Mouse (Mus musculus) limb, embryonic 14.5 days (tissue): Measurements from ENCODE around the gene Clec5a. TPM values are rescaled to one million over a fixed set of nuclear protein-coding genes. Genes with fewer than 3 reads are reported as not detected.
A peak's percentile ranks its signal among the peaks of the same experiment; 100 is the strongest.

Experiments used
- ATAC-seq: fragments of 200-750 bp; cut with Nextera tagmentation; 2 replicates; pipeline ENCODE4 v1.8.0; 2017; ENCODE audit warnings: low read depth, moderate number of reproducible peaks, moderate TSS enrichment; ENCODE audit not compliant: low FRiP score
- DNase-seq: peaks from one replicate; pipeline ENCODE4 v3.0.0-alpha.2; 2015; ENCODE audit warnings: low spot score
- H3K27ac ChIP-seq: fragments of 300-500 bp; sonication (generic); replicated peaks from 2 replicates; pipeline ENCODE4 v1.5.1; 2014; ENCODE audit warnings: low read depth, mild to moderate bottlenecking, low read length, moderate library complexity, mixed read lengths
- H3K27me3 ChIP-seq: fragments of 300-500 bp; sonication (generic); 2 replicates; pipeline ENCODE4 v1.6.1; 2014; ENCODE audit warnings: low read length, mixed read lengths; ENCODE audit not compliant: control insufficient read depth, insufficient read depth
- H3K36me3 ChIP-seq: fragments of 300-500 bp; sonication (generic); 2 replicates; pipeline ENCODE4 v1.6.1; 2014; ENCODE audit warnings: mild to moderate bottlenecking, low read length, moderate library complexity, mixed read lengths; ENCODE audit not compliant: control insufficient read depth, insufficient read depth
- H3K4me1 ChIP-seq: fragments of 300-500 bp; sonication (generic); 2 replicates; pipeline ENCODE4 v1.6.1; 2014; ENCODE audit warnings: antibody characterized with exemption, low read length, mixed read lengths; ENCODE audit not compliant: control insufficient read depth, insufficient read depth
- H3K4me2 ChIP-seq: fragments of 300-500 bp; sonication (generic); replicated peaks from 2 replicates; pipeline ENCODE4 v1.6.1; 2014; ENCODE audit warnings: low read depth, mild to moderate bottlenecking, low read length, moderate library complexity; ENCODE audit not compliant: severe bottlenecking
- H3K4me3 ChIP-seq: fragments of 300-500 bp; sonication (generic); replicated peaks from 2 replicates; pipeline ENCODE4 v1.5.1; 2014; ENCODE audit warnings: low read length
- H3K9ac ChIP-seq: fragments of 300-500 bp; sonication (generic); 2 replicates; pipeline ENCODE4 v1.6.1; 2014; ENCODE audit warnings: mild to moderate bottlenecking, low read depth, low read length, moderate library complexity; ENCODE audit not compliant: severe bottlenecking
- H3K9me3 ChIP-seq: fragments of 300-500 bp; sonication (generic); 2 replicates; pipeline ENCODE4 v1.6.1; 2016; ENCODE audit warnings: low read length; ENCODE audit not compliant: control insufficient read depth
- POLR2A ChIP-seq: fragments of 200-500 bp; IDR thresholded peaks from 2 replicates; pipeline ENCODE4 v1.8.0; 2012; ENCODE audit warnings: inconsistent platforms, mild to moderate bottlenecking, moderate library complexity, borderline replicate concordance; ENCODE audit not compliant: insufficient read depth, insufficient read length; ENCODE audit errors: extremely low read depth
- WGBS: fragments of 180-500 bp; shearing (Covaris S2); extraction: QIAGEN DNeasy Blood & Tissue Kit; methylation state at CpG from one replicate; pipeline ENCODE4 v1.1.7; 2014; 5-methylcytosine and 5-hydroxymethylcytosine counted together
- polyA plus RNA-seq, 2 experiments: library from polyadenylated mRNA; depleted of rRNA in 1 of 2; stranded (reverse) in 1 of 2; unstranded in 1 of 2; fragments of >200 nt; fragmentation: Nextera tagmentation in 1 of 2; extraction: Ambion mirVana in 1 of 2; gene quantifications; 2 replicates each; pipeline versions ENCODE4 v1.2.1 to v1.2.3; 2012 to 2014

The Clec5a gene
- polyA plus RNA-seq (2012; rRNA removed) (0.76 and 0.97 TPM in 2 replicates), polyA plus RNA-seq (2014; fragmentation: Nextera tagmentation; extraction: Ambion mirVana) (1.2 and 2.0 TPM in 2 replicates)

DNA sequence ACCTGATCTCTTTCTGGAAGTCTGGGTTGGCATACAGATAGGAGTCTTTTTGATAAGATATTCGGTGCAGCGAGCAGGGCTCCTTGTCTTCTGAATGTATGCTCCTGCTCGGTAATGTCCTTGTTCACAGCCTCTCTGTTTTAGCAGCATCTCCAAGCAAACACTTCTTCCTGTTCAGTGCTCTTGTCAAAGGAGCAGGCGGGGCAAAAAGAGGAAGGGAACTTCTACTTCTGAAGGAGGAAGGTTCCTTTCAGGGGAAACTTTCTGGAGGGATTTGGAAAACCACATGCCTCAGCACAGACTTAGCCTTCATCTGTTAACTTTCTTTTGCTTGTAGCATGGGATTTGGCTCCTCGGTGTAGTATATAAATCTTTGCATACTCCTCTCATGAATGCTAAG is at the start of gene Clec5a:
Clec5a (minus strand) TSS at position 177 of the 400 bp plus-strand sequence.
- no peak for DNase-seq
- TF ChIP-seq POLR2A: no peak
- no peak within 1 kb of the TSS for H3K9ac ChIP-seq
- no peaks in the 10 kb centered on the region for H3K4me1 ChIP-seq
- WGBS: 86% methylated on average over 5 of the region's 5 CpGs
- no peak within 1 kb of the TSS for H3K4me2 ChIP-seq
- H3K36me3 ChIP-seq: no peaks in the 10 kb centered on the region
- no peaks in the 10 kb centered on the region for H3K9me3 ChIP-seq
- H3K27ac ChIP-seq: no peak within 1 kb of the TSS
- no peaks in the 10 kb centered on the region for H3K27me3 ChIP-seq
- no peak for ATAC-seq
- H3K4me3 ChIP-seq: no peak within 1 kb of the TSS

DNA sequence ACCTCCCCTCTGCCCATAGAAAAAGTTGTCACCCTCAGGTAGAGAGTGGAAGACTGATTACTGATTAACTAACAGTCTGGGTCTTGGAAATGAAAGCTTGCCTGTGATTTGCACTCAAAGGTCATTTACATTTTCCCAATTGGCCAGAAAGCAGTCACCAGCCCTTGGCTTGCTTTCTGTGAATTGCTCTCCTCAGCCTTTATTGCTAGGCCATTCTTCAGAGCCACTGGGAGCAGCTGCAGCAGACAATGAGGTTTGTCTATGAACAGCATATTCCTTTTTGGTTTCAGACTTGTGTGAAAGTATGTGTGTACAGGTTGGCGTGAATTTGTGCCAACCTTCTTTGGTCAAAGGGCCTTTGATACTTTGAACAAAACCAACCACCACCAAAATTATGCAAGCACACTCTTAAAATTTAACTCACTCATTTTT is 49.0 kb upstream of the Clec5a start:
- TF ChIP-seq POLR2A: no peak
- no peak for ATAC-seq
- WGBS: 83% methylated on average over 1 of the region's 1 CpGs

DNA sequence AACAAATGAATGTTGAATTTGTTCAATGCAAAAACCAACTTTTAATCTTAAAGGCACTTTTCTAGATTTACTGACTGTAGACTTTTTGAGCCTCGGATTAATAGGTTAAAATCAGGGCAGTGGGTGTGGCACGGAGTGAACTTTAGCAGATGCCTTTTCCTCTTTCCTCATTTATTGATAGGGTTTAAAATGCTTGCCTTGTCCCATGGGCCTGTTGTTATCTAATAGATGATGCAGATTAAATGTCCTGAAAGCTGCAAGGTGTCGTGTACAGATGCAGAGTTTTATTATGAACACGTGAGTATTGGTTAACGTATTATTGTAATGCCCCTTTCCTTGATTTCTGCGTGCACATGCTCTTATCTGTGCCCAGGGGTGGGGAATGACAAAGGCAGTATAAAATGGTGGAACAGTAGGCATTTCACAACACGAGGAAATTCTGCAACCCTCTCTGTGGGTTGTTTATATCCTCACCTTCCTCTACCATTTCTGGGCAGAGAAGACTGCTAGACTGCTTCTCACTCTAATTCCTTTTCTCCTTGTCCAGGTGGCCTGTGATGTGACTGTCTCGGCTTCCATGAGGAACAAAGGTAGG is 42.9 kb upstream of the Clec5a start, which contains the start of gene Mgam:
Mgam (plus strand) TSS at position 426 of the 595 bp plus-strand sequence.
- no peak for ATAC-seq
- H3K9me3 ChIP-seq: no peaks in the 10 kb centered on the region
- no peaks in the 10 kb centered on the region for H3K27me3 ChIP-seq
- H3K27ac ChIP-seq: no peak within 1 kb of the TSS
- no peaks in the 10 kb centered on the region for H3K36me3 ChIP-seq
- no peak within 1 kb of the TSS for H3K9ac ChIP-seq
- no peak within 1 kb of the TSS for H3K4me3 ChIP-seq
- 82% methylated on average over 8 of the region's 8 CpGs for WGBS
- H3K4me1 ChIP-seq: no peaks in the 10 kb centered on the region
- no peak for TF ChIP-seq POLR2A
- no peak within 1 kb of the TSS for H3K4me2 ChIP-seq
- DNase-seq: no peak

More for the DNA sequence above, 49.0 kb upstream of the Clec5a start:
- Histone ChIP-seq H3K4me3 (no peak overlapping the region), H3K36me3 (no peaks in the 10 kb centered on the region), H3K27ac (no peak overlapping the region), H3K27me3 (no peaks in the 10 kb centered on the region), H3K9ac (no peak overlapping the region), H3K9me3 (no peaks in the 10 kb centered on the region), H3K4me2 (no peak overlapping the region), H3K4me1 (no peaks in the 10 kb centered on the region)
- no peak for DNase-seq

DNA sequence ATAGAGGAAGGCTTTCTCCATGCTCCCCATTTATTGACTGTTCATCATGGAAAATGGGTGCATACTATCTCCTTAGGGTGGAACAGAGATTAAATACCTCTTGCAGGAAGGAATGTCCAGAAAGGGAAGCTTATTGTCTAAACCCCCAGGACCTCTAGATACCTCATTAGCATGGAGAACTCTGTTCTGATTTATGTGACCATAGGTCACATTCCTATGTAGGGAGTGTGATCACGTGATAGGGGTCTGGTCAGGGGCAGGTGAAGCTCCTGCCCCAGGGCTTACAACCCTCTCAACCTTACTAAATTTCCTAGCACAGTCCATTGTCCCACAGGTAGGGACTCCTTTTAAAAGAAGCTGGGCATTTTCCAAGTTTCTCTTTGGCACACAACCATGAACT is 40.5 kb upstream of the Clec5a start:
- TF ChIP-seq POLR2A: no peak
- no peak overlapping the region for H3K4me2 ChIP-seq
- 29% methylated on average over 1 of the region's 1 CpGs for WGBS
- no peak overlapping the region for H3K27ac ChIP-seq
- ATAC-seq (no peak), DNase-seq (no peak)
- no peak overlapping the region for H3K4me3 ChIP-seq
- H3K36me3 ChIP-seq: no peaks in the 10 kb centered on the region
- H3K9me3 ChIP-seq: no peaks in the 10 kb centered on the region
- no peaks in the 10 kb centered on the region for H3K4me1 ChIP-seq
- no peak overlapping the region for H3K9ac ChIP-seq
- no peaks in the 10 kb centered on the region for H3K27me3 ChIP-seq

DNA sequence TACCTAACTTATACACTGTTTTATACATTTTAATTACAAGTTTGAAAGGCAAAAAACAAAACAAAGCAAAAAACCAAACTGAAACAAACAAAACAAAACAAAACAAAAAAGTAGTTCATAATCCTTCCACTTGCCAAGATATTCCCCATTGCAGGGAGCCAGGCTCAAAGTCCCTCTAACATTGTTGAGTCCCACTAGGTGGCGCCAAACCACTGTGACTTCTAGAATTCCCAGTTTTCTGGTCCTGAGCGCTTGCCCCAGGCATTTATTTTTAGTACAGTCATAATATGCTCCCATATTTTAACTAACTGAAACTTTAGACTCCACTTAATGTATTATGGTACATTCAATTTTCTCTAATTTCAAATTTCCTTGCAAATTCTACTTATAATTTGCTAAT is 32.3 kb upstream of the Clec5a start:
- 15% methylated on average over 2 of the region's 2 CpGs for WGBS

More for the DNA sequence above, 32.3 kb upstream of the Clec5a start:
- DNase-seq: peak; percentile 80
- Histone ChIP-seq H3K4me2 (no peak overlapping the region), H3K9me3 (no peaks in the 10 kb centered on the region), H3K9ac (no peak overlapping the region), H3K4me1 (no peaks in the 10 kb centered on the region), H3K4me3 (no peak overlapping the region), H3K27ac (no peak overlapping the region), H3K27me3 (no peaks in the 10 kb centered on the region), H3K36me3 (no peaks in the 10 kb centered on the region)
- no peak for TF ChIP-seq POLR2A
- no peak for ATAC-seq
